10 mouse cellular contexts compared by ENCODE assay signal in genomic region chr4:126237721-126238242, GRCm38 (mm10). TPM values are rescaled to one million over a fixed set of nuclear protein-coding genes. Genes with fewer than 3 reads are reported as not detected.
DNase-seq lines count a peak whose midpoint lies in the region; ATAC-seq and TF ChIP-seq lines count a peak whose summit lies in the region.
"Had no signal": no experiment of that assay in that cellular context is flagged by ENCODE, and none has a peak within 500 bp of the region (broad histone marks: within the 10 kb centered on the region; RNA-seq: fewer than 3 reads in every experiment).

No protein-coding gene starts in this region.

- H3K27me3 ChIP-seq in embryonic facial prominence, embryonic 10.5 days (replicated peaks; ENCODE audit: low read depth, poor library complexity, severe bottlenecking), result no peaks in the 10 kb centered on the region
- no peaks in the 10 kb centered on the region for H3K27me3 ChIP-seq in hindbrain, postnatal 0 days (ENCODE audit: insufficient read depth, low read length)

- peaks cover 25% of the 10 kb centered on the region for H3K4me1 ChIP-seq in embryonic facial prominence, embryonic 10.5 days
- H3K4me1 ChIP-seq in hindbrain, postnatal 0 days (ENCODE audit: insufficient read depth, low read length), result no peaks in the 10 kb centered on the region

- ATAC-seq in CD4-positive, CD25-positive, alpha-beta regulatory T cell, adult 4 months, result no peak
- ATAC-seq in hindbrain, postnatal 0 days, result peak; percentile 41
- no peak for ATAC-seq in activated CD4-positive, CD25-positive, alpha-beta regulatory T cell, adult 4 months
- ATAC-seq: liver, postnatal 0 days had no signal

- TF ChIP-seq CTCF in left cerebral cortex, adult 2 months (IDR thresholded peaks at IDR 0.05), result no peak; the same call in 1 of the 2 replicates
- 0 out of 2 replicates have a peak, but pooled peaks have one; percentile 13 for TF ChIP-seq CTCF in hindbrain, postnatal 0 days (IDR thresholded peaks at IDR 0.05; ENCODE audit: low read depth)

- intact Hi-C loops in left cerebral cortex, adult 2 months (cut with DNase I), result loop anchor here (2.0 kb wide), 1 partner anchor 17 kb away; no protein-coding TSS in a partner anchor
- intact Hi-C loops in left cerebral cortex, postnatal 4 days (cut with DNase I), result no loop called here

- H3K27ac ChIP-seq in left cerebral cortex, adult 2 months, result peak overlapping the region; percentile 90
- H3K27ac ChIP-seq in embryonic facial prominence, embryonic 10.5 days (replicated peaks), result 0 out of 2 replicates have a peak overlapping the region, but pooled peaks have one; percentile 12
- no peak overlapping the region for H3K27ac ChIP-seq in hindbrain, postnatal 0 days

- H3K9ac ChIP-seq in hindbrain, postnatal 0 days (replicated peaks; ENCODE audit: low read length), result no peak overlapping the region
- H3K9ac ChIP-seq: liver, postnatal 0 days had no signal

- H3K4me2 ChIP-seq in hindbrain, postnatal 0 days (ENCODE audit: low read depth, low read length), result no peak overlapping the region

- 79% methylated on average over 5 of the region's 5 CpGs for WGBS in embryonic facial prominence, embryonic 10.5 days
- 39% methylated on average over 5 of the region's 5 CpGs for WGBS in hindbrain, postnatal 0 days

- no peak overlapping the region for H3K4me3 ChIP-seq in left cerebral cortex, adult 2 months
- H3K4me3 ChIP-seq in embryonic facial prominence, embryonic 10.5 days, result no peak overlapping the region
- no peak overlapping the region for H3K4me3 ChIP-seq in hindbrain, postnatal 0 days (ENCODE audit: low read length)

- no peaks in the 10 kb centered on the region for H3K9me3 ChIP-seq in embryonic facial prominence, embryonic 10.5 days
- no peaks in the 10 kb centered on the region for H3K9me3 ChIP-seq in hindbrain, postnatal 0 days (ENCODE audit: low read length)

- H3K36me3 ChIP-seq in embryonic facial prominence, embryonic 10.5 days (replicated peaks), result peaks cover 100% of the 10 kb centered on the region
- peaks cover 86% of the 10 kb centered on the region for H3K36me3 ChIP-seq in hindbrain, postnatal 0 days (ENCODE audit: insufficient read depth, low read length)

- peak; percentile 31 for DNase-seq in CD4-positive, CD25-positive, alpha-beta regulatory T cell, adult 2 months (ENCODE audit: low read depth, low spot score)
- peak; percentile 24 to 33 for DNase-seq in left cerebral cortex, adult 2 months (ENCODE audit: extremely low spot score in 1 of 2, low spot score in 2 of 2)
- no peak for DNase-seq in left cerebral cortex, postnatal 4 days
- no peak for DNase-seq in embryonic facial prominence, embryonic 10.5 days (ENCODE audit: low spot score)
- no peak for DNase-seq in hindbrain, postnatal 0 days (ENCODE audit: low spot score)
- no peak for DNase-seq in thymus, postnatal 14 days
- DNase-seq: embryo, embryonic 11 days; liver, postnatal 0 days had no signal

RNA-seq across cellular contexts. Expression of gene Map7d1, which starts 18.4 kb away (rescaled TPM):
- polyA plus RNA-seq in CD4-positive, CD25-positive, alpha-beta regulatory T cell, adult 4 months (2017; shearing (Covaris generic)), result 1 to 10 TPM; 2.0 to 6.3 TPM
- 100 to 1,000 TPM; 281 TPM for total RNA-seq in left cerebral cortex, adult 2 months (2021)
- 100 to 1,000 TPM; 211 to 214 TPM for total RNA-seq in left cerebral cortex, postnatal 4 days (2021)
- polyA plus RNA-seq in embryonic facial prominence, embryonic 10.5 days (2016; fragmentation: Nextera tagmentation; extraction: Ambion mirVana), result 60.9 and 62.9 TPM in 2 replicates
- total RNA-seq in hindbrain, postnatal 0 days (2014; rRNA removed), result 106 and 109 TPM in 2 replicates
- polyA plus RNA-seq in hindbrain, postnatal 0 days (2015; fragmentation: Nextera tagmentation; extraction: Ambion mirVana), result 51.0 and 54.6 TPM in 2 replicates
- 1 to 10 TPM; 6.7 to 7.4 TPM for polyA plus RNA-seq in activated CD4-positive, CD25-positive, alpha-beta regulatory T cell, adult 4 months (2017; shearing (Covaris generic))

RNA-seq across cellular contexts. Expression of gene Trappc3, which starts 24.3 kb away (rescaled TPM):
- polyA plus RNA-seq in CD4-positive, CD25-positive, alpha-beta regulatory T cell, adult 4 months (2017; shearing (Covaris generic)), result 100 to 1,000 TPM in 1 of 2 experiments, 10 to 100 TPM in 1; 64.4 to 121 TPM
- 10 to 100 TPM; 77.0 to 87.5 TPM for total RNA-seq in left cerebral cortex, adult 2 months (2021)
- total RNA-seq in left cerebral cortex, postnatal 4 days (2021), result 100 to 1,000 TPM; 102 to 105 TPM
- polyA plus RNA-seq in embryonic facial prominence, embryonic 10.5 days (2016; fragmentation: Nextera tagmentation; extraction: Ambion mirVana), result 91.8 and 92.3 TPM in 2 replicates
- total RNA-seq in hindbrain, postnatal 0 days (2014; rRNA removed), result 88.9 and 97.4 TPM in 2 replicates
- polyA plus RNA-seq in hindbrain, postnatal 0 days (2015; fragmentation: Nextera tagmentation; extraction: Ambion mirVana), result 187 and 188 TPM in 2 replicates
- 10 to 100 TPM; 57.1 to 80.8 TPM for polyA plus RNA-seq in activated CD4-positive, CD25-positive, alpha-beta regulatory T cell, adult 4 months (2017; shearing (Covaris generic))

RNA-seq across cellular contexts. Expression of gene Thrap3, which starts 35.2 kb away (rescaled TPM):
- polyA plus RNA-seq in CD4-positive, CD25-positive, alpha-beta regulatory T cell, adult 4 months (2017; shearing (Covaris generic)), result 100 to 1,000 TPM; 222 to 330 TPM
- total RNA-seq in left cerebral cortex, adult 2 months (2021), result 100 to 1,000 TPM; 149 to 158 TPM
- 100 to 1,000 TPM; 165 TPM for total RNA-seq in left cerebral cortex, postnatal 4 days (2021)
- 262 and 263 TPM in 2 replicates for polyA plus RNA-seq in embryonic facial prominence, embryonic 10.5 days (2016; fragmentation: Nextera tagmentation; extraction: Ambion mirVana)
- 85.7 and 128 TPM in 2 replicates for total RNA-seq in hindbrain, postnatal 0 days (2014; rRNA removed)
- polyA plus RNA-seq in hindbrain, postnatal 0 days (2015; fragmentation: Nextera tagmentation; extraction: Ambion mirVana), result 108 and 123 TPM in 2 replicates
- polyA plus RNA-seq in activated CD4-positive, CD25-positive, alpha-beta regulatory T cell, adult 4 months (2017; shearing (Covaris generic)), result 100 to 1,000 TPM; 205 to 236 TPM

RNA-seq across cellular contexts. Expression of gene Col8a2, which starts 48.8 kb away (rescaled TPM):
- not detected for polyA plus RNA-seq in CD4-positive, CD25-positive, alpha-beta regulatory T cell, adult 4 months (2017; shearing (Covaris generic))
- 1 to 10 TPM; 1.9 to 3.0 TPM for total RNA-seq in left cerebral cortex, adult 2 months (2021)
- 1 to 10 TPM; 2.2 to 3.4 TPM for total RNA-seq in left cerebral cortex, postnatal 4 days (2021)
- polyA plus RNA-seq in embryonic facial prominence, embryonic 10.5 days (2016; fragmentation: Nextera tagmentation; extraction: Ambion mirVana), result 7.3 and 11.2 TPM in 2 replicates
- 11.6 and 17.7 TPM in 2 replicates for total RNA-seq in hindbrain, postnatal 0 days (2014; rRNA removed)
- 5.5 and 5.9 TPM in 2 replicates for polyA plus RNA-seq in hindbrain, postnatal 0 days (2015; fragmentation: Nextera tagmentation; extraction: Ambion mirVana)
- not detected for polyA plus RNA-seq in activated CD4-positive, CD25-positive, alpha-beta regulatory T cell, adult 4 months (2017; shearing (Covaris generic))

Comparison
In these comparisons a context has a peak if more than half of its experiments do, and no peak if none do; other contexts are left out.
1. DNase-seq: peak in CD4-positive, CD25-positive, alpha-beta regulatory T cell, adult 2 months (single experiment) and left cerebral cortex, adult 2 months (2 of 2); none in left cerebral cortex, postnatal 4 days (single experiment), embryonic facial prominence, embryonic 10.5 days (single experiment), hindbrain, postnatal 0 days (single experiment) and thymus, postnatal 14 days (single experiment).